Mouse (Mus musculus) G1E (cell line): ENCODE measurements around the gene Fstl4. TPM values are rescaled to one million over a fixed set of nuclear protein-coding genes. Genes with fewer than 3 reads are reported as not detected.

ENCODE experiments used
- ATAC-seq: 2 replicates; pipeline ENCODE4 v1.8.0; 2016; ENCODE audit warnings: mild to moderate bottlenecking; ENCODE audit not compliant: insufficient number of reproducible peaks, poor library complexity, low FRiP score, severe bottlenecking; ENCODE audit errors: extremely low read depth
- DNase-seq: peaks from one replicate; pipeline ENCODE4 v3.0.0; 2012; ENCODE audit warnings: low spot score
- H3K27me3 ChIP-seq: 2 replicates; pipeline ENCODE4 v1.6.1; 2012; ENCODE audit warnings: mild to moderate bottlenecking, low read length, inconsistent platforms; ENCODE audit not compliant: insufficient read depth
- H3K36me3 ChIP-seq: replicated peaks from 2 replicates; pipeline ENCODE3; 2012; ENCODE audit warnings: mild to moderate bottlenecking, inconsistent platforms
- H3K4me1 ChIP-seq: 2 replicates; pipeline ENCODE4 v1.6.1; 2012; ENCODE audit warnings: low read depth, low read length, inconsistent platforms, mixed read lengths; ENCODE audit not compliant: insufficient read depth
- H3K4me3 ChIP-seq: 2 replicates; pipeline ENCODE4 v1.5.1; 2012; ENCODE audit warnings: low read depth, mild to moderate bottlenecking, inconsistent platforms, low read length, moderate library complexity, mixed read lengths
- H3K9me3 ChIP-seq: replicated peaks from 2 replicates; pipeline ENCODE4 v1.6.1; 2012; ENCODE audit warnings: inconsistent platforms
- CTCF ChIP-seq: IDR thresholded peaks from 2 replicates; pipeline ENCODE4 v1.5.1; 2012; ENCODE audit warnings: low read depth, low read length, inconsistent platforms, mixed read lengths
- GATA1 ChIP-seq: IDR thresholded peaks from 2 replicates; pipeline ENCODE4 v1.6.1; 2012; ENCODE audit warnings: borderline replicate concordance, low read length, inconsistent platforms, mixed read lengths
- GATA2 ChIP-seq: IDR thresholded peaks from 2 replicates; pipeline ENCODE4 v1.6.1; 2012; ENCODE audit warnings: low read depth, low read length, inconsistent platforms, borderline replicate concordance
- POLR2AphosphoS5 ChIP-seq: IDR thresholded peaks from 2 replicates; pipeline ENCODE4 v1.6.1; 2012; ENCODE audit warnings: low read depth, low read length, inconsistent platforms; ENCODE audit not compliant: insufficient replicate concordance
- TAL1 ChIP-seq: conservative IDR thresholded peaks from 2 replicates; pipeline ENCODE4 v1.6.1; 2012; ENCODE audit warnings: low read depth, low read length, inconsistent platforms, mixed read lengths
- polyA plus RNA-seq: library from polyadenylated mRNA; stranded (reverse); fragments of >175 nt; gene quantifications from 2 replicates; pipeline ENCODE4 v1.2.3, GENCODE M21; 2012
- total RNA-seq, 2 experiments: library from RNA; stranded (forward) in 1 of 2; stranded (reverse) in 1 of 2; fragments of 200-1000 nt in 1 of 2; fragments of >200 nt in 1 of 2; fragmentation: Nextera tagmentation in 1 of 2; gene quantifications; 2 replicates each; pipeline ENCODE4 v1.2.3; 2014 to 2017

Fstl4 gene
- total and polyA plus RNA-seq, 3 experiments = 0.05 TPM; not detected in 2

DNA sequence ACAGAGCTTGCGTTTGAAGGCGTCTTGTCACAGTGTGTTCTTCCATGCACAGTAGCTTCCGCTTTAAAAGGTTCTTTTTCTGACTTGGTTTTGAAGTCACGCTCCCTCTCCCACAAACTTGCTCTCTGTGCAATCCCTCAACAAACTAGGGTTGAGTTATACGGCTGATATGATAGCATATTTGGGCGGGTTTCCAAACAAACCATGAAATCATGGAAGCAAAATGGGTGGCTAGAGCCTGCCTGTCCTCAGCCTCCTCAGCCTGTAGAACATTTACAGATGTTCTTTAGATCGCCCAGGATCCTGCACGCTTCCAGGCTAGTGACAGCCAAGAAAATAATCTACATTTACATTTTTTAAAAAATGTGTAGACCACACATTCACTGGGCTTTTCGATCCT, 239.4 kb downstream of the Fstl4 start:
- Histone ChIP-seq H3K9me3 (peaks cover 2% of the 10 kb centered on the region; the same call in 1 of the 2 replicates), H3K4me3 (no peak overlapping the region), H3K27me3 (no peaks in the 10 kb centered on the region; the same call in 1 of the 2 replicates), H3K4me1 (no peaks in the 10 kb centered on the region), H3K36me3 (no peaks in the 10 kb centered on the region)
- no peak for TF ChIP-seq GATA1
- no peak for TF ChIP-seq POLR2AphosphoS5
- TF ChIP-seq CTCF = no peak
- TF ChIP-seq GATA2 = no peak
- no peak for TF ChIP-seq TAL1
- DNase-seq = no peak
- ATAC-seq = no peak

GRCm38 (mm10) chr11:53009597-53009996, 245.2 kb downstream of the Fstl4 start:
- H3K4me1 ChIP-seq = no peaks in the 10 kb centered on the region
- H3K9me3 ChIP-seq = no peaks in the 10 kb centered on the region
- peaks cover 4% of the 10 kb centered on the region for H3K27me3 ChIP-seq
- H3K4me3 ChIP-seq = no peak overlapping the region
- TF ChIP-seq GATA1 (no peak), TAL1 (no peak), POLR2AphosphoS5 (no peak), GATA2 (no peak), CTCF (no peak)
- no peaks in the 10 kb centered on the region for H3K36me3 ChIP-seq
- ATAC-seq (no peak), DNase-seq (no peak)

DNA sequence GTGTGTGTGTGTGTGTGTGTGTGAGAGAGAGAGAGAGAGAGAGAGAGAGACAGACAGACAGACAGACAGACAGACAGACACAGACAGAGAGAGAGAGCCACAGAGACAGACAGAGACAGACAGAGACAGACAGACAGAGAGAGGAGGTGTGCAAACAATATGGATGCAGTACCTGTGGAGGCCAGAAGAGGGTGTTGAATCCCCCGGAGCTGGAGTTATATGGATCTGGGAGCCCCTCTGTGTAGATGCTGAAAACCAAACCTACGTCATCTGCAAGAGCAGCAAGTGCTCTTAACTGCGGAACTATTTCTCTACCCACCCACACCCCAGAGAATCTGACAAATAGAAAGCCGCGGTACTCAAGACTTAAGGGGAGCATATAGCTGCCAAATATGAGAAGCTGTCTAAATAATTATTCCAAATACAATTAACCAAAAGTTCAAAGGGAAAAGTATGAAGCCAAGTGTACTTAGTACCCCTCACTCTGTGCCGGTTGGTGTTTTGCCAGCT, 247.6 kb downstream of the Fstl4 start:
- no peaks in the 10 kb centered on the region for H3K36me3 ChIP-seq
- no peak overlapping the region for H3K4me3 ChIP-seq
- TF ChIP-seq GATA1 (no peak), TAL1 (no peak), CTCF (no peak), POLR2AphosphoS5 (no peak), GATA2 (no peak)
- H3K4me1 ChIP-seq = no peaks in the 10 kb centered on the region
- ATAC-seq = no peak
- no peaks in the 10 kb centered on the region for H3K9me3 ChIP-seq
- H3K27me3 ChIP-seq = peaks cover 4% of the 10 kb centered on the region
- DNase-seq = no peak

DNA sequence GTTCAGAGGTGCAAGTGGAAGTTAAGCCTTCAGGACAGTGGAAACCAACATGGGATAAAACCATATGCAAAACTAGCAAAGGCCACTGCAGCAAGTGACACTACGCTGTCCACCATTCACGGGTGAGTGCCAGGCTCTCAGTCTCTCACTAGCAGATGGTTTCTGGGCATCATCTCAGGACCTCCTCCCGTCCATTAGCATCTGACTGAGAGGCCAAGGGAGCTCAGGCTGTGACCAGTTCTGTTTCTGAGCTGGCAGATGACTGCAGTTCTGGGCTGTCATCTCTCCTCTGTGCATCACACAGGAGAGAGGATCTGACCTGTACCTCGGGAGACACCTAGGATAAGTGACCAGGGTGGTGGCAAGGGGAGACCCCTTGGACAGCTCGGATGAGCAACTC, 249.5 kb downstream of the Fstl4 start:
- H3K4me3 ChIP-seq = no peak overlapping the region
- no peak for ATAC-seq
- peaks cover 7% of the 10 kb centered on the region for H3K27me3 ChIP-seq
- no peaks in the 10 kb centered on the region for H3K4me1 ChIP-seq
- no peaks in the 10 kb centered on the region for H3K36me3 ChIP-seq
- H3K9me3 ChIP-seq = no peaks in the 10 kb centered on the region
- TF ChIP-seq POLR2AphosphoS5 = no peak
- no peak for TF ChIP-seq CTCF
- TF ChIP-seq GATA2 = no peak
- TF ChIP-seq GATA1 = no peak
- no peak for TF ChIP-seq TAL1
- DNase-seq = no peak

GRCm38 (mm10) chr11:53016358-53017021, 252.1 kb downstream of the Fstl4 start:
- 0 out of 2 replicates have a peak, but pooled peaks cover 3% of the 10 kb centered on the region for H3K27me3 ChIP-seq
- H3K4me1 ChIP-seq = no peaks in the 10 kb centered on the region

DNA sequence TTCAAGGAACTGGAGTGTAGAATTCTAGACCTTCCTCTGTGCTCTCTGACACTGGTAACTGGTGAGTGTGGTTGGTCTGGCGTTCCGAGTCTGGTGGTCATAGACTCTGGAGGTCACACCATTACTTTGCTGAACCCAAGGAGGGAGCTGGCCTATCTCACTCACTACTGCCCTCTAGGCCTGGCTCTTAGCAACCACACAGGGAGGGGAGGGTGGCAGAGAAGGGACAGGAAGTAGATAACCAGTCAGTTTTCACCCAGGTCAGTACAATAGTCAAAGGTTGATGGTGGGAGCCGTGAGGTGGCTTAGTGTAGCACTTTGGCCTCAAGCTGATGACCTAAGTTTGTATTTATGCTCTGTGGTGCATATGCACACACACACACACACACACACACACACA, 255.1 kb downstream of the Fstl4 start:
- H3K4me3 ChIP-seq = no peak overlapping the region
- no peaks in the 10 kb centered on the region for H3K4me1 ChIP-seq
- no peaks in the 10 kb centered on the region for H3K36me3 ChIP-seq
- 0 out of 2 replicates have a peak, but pooled peaks cover 3% of the 10 kb centered on the region for H3K27me3 ChIP-seq
- no peaks in the 10 kb centered on the region for H3K9me3 ChIP-seq
- ATAC-seq (no peak), DNase-seq (no peak)
- TF ChIP-seq GATA1 (no peak), POLR2AphosphoS5 (no peak), TAL1 (no peak), GATA2 (no peak), CTCF (no peak)

More at GRCm38 (mm10) chr11:53016358-53017021, 252.1 kb downstream of the Fstl4 start:
- Histone ChIP-seq H3K4me3 (no peak overlapping the region), H3K36me3 (no peaks in the 10 kb centered on the region), H3K9me3 (no peaks in the 10 kb centered on the region)
- DNase-seq = no peak
- no peak for TF ChIP-seq CTCF
- TF ChIP-seq POLR2AphosphoS5 = no peak
- TF ChIP-seq GATA2 = no peak
- TF ChIP-seq TAL1 = no peak
- no peak for TF ChIP-seq GATA1
- ATAC-seq = no peak
